Mouse (Mus musculus) erythroblast, embryonic 14.5 days (primary cell): ENCODE data around the gene Slc38a2.

Experiments
- GATA1 ChIP-seq: IDR thresholded peaks from 2 replicates; pipeline ENCODE4 v1.6.1; 2012; ENCODE audit warnings: low read length, inconsistent platforms, mixed read lengths
- TAL1 ChIP-seq: IDR thresholded peaks from 3 replicates; pipeline ENCODE4 v1.6.1; 2012; ENCODE audit warnings: low read length, inconsistent platforms, mixed read lengths

- TF ChIP-seq GATA1 = no peak
- no peak for TF ChIP-seq TAL1
Measured at GRCm38 (mm10) chr15:96657576-96658274, 41.8 kb downstream of the Slc38a2 start.
